Mouse (Mus musculus) MEL (cell line): ENCODE data around the gene Olfr608. TPM values are rescaled to one million over a fixed set of nuclear protein-coding genes. Genes with fewer than 3 reads are reported as not detected.
"Not testable (repeated sequence)": the region's sequence is repeated elsewhere in the genome, so short reads cannot be mapped to it uniquely, and the experiment has no call there.

ENCODE experiments used
- DNase-seq: peaks from one replicate; pipeline ENCODE4 v3.0.0; 2011; ENCODE audit warnings: low read depth, low spot score
- H3K27ac ChIP-seq: 2 replicates; pipeline ENCODE4 v1.5.1; 2012; ENCODE audit warnings: low read depth, mild to moderate bottlenecking, control low read depth, low read length, moderate library complexity; ENCODE audit not compliant: control insufficient read depth
- H3K27me3 ChIP-seq, 2 experiments: fragments of 150-350 bp in 1 of 2; sonication (generic) in 1 of 2; 2 replicates each; pipeline ENCODE4 v1.6.1; 2012; ENCODE audit warnings: low read length in 2 of 2, mild to moderate bottlenecking in 2 of 2, improper control_type of control experiment in 1 of 2, moderate library complexity in 1 of 2; ENCODE audit not compliant: insufficient read depth in 2 of 2, control insufficient read depth in 1 of 2
- H3K36me3 ChIP-seq, 2 experiments: 2 replicates each; pipeline ENCODE4 v1.6.1; 2012 to 2014; ENCODE audit warnings: low read length in 2 of 2, improper control_type of control experiment in 1 of 2, inconsistent platforms in 1 of 2, mild to moderate bottlenecking in 1 of 2; ENCODE audit not compliant: insufficient read depth in 2 of 2, control insufficient read depth in 1 of 2
- H3K4me1 ChIP-seq, 2 experiments: fragments of 150-350 bp in 1 of 2; sonication (generic) in 1 of 2; 2 replicates each; pipeline ENCODE4 v1.6.1; 2012; ENCODE audit warnings: low read length in 2 of 2, improper control_type of control experiment in 1 of 2, mild to moderate bottlenecking in 1 of 2; ENCODE audit not compliant: insufficient read depth in 2 of 2, control insufficient read depth in 1 of 2
- H3K4me3 ChIP-seq, 2 experiments: fragments of 150-350 bp in 1 of 2; sonication (generic) in 1 of 2; 2 replicates each; pipeline ENCODE4 v1.5.1; 2012; ENCODE audit warnings: low read depth in 2 of 2, low read length in 2 of 2, mild to moderate bottlenecking in 2 of 2, moderate library complexity in 2 of 2, control low read depth in 1 of 2, improper control_type of control experiment in 1 of 2; ENCODE audit not compliant: control insufficient read depth in 1 of 2, insufficient read depth in 1 of 2
- H3K79me2 ChIP-seq: 2 replicates; pipeline ENCODE4 v1.6.1; 2012; ENCODE audit warnings: mild to moderate bottlenecking, low read length, moderate library complexity; ENCODE audit not compliant: control insufficient read depth, poor library complexity, insufficient read depth
- H3K9ac ChIP-seq: 2 replicates; pipeline ENCODE4 v1.6.1; 2012; ENCODE audit warnings: low read depth, mild to moderate bottlenecking, control low read depth, low read length, moderate library complexity; ENCODE audit not compliant: control insufficient read depth, poor library complexity, severe bottlenecking
- H3K9me3 ChIP-seq: fragments of 150-350 bp; sonication (generic); replicated peaks from 2 replicates; pipeline ENCODE4 v1.6.1; 2012; ENCODE audit warnings: mild to moderate bottlenecking, low read length, improper control_type of control experiment, moderate library complexity; ENCODE audit not compliant: insufficient read depth
- CHD1 ChIP-seq: IDR thresholded peaks from 2 replicates; pipeline ENCODE4 v1.6.1; 2012; ENCODE audit warnings: low read depth, mild to moderate bottlenecking, inconsistent platforms, low read length, improper control_type of control experiment
- CHD2 ChIP-seq: IDR thresholded peaks from 2 replicates; pipeline ENCODE4 v1.6.1; 2011; ENCODE audit warnings: low read length, improper control_type of control experiment
- CTCF ChIP-seq, 3 experiments: IDR thresholded peaks in 2 of 3; conservative IDR thresholded peaks in 1 of 3; 2 replicates each; pipeline ENCODE4 v1.5.1; 2011 to 2012; ENCODE audit warnings: low read length in 3 of 3, low read depth in 2 of 3, mild to moderate bottlenecking in 2 of 3, improper control_type of control experiment in 1 of 3, inconsistent platforms in 1 of 3, mixed read lengths in 1 of 3, moderate library complexity in 1 of 3; ENCODE audit not compliant: control insufficient read depth in 1 of 3, insufficient read depth in 1 of 3, poor library complexity in 1 of 3, severe bottlenecking in 1 of 3
- E2F4 ChIP-seq: IDR thresholded peaks from 2 replicates; pipeline ENCODE4 v1.6.1; 2011; ENCODE audit warnings: low read depth, low read length, improper control_type of control experiment, borderline replicate concordance
- ETS1 ChIP-seq: IDR thresholded peaks from 2 replicates; pipeline ENCODE4 v1.6.1; 2012; ENCODE audit warnings: low read depth, mild to moderate bottlenecking, inconsistent platforms, low read length, improper control_type of control experiment, moderate library complexity
- GABPA ChIP-seq: IDR thresholded peaks from 2 replicates; pipeline ENCODE4 v1.6.1; 2012; ENCODE audit warnings: low read depth, mild to moderate bottlenecking, inconsistent platforms, low read length, improper control_type of control experiment, moderate library complexity
- MAFK ChIP-seq: IDR thresholded peaks from 2 replicates; pipeline ENCODE4 v1.6.1; 2011; ENCODE audit warnings: low read depth, mild to moderate bottlenecking, low read length, improper control_type of control experiment, borderline replicate concordance
- MAX ChIP-seq: IDR thresholded peaks from 2 replicates; pipeline ENCODE4 v1.6.1; 2011; ENCODE audit warnings: low read length, improper control_type of control experiment
- MAZ ChIP-seq: IDR thresholded peaks from 2 replicates; pipeline ENCODE4 v1.6.1; 2012; ENCODE audit warnings: low read depth, mild to moderate bottlenecking, inconsistent platforms, low read length, improper control_type of control experiment
- MEF2A ChIP-seq: IDR thresholded peaks from 2 replicates; pipeline ENCODE4 v1.6.1; 2014; ENCODE audit warnings: low read depth, mild to moderate bottlenecking, inconsistent platforms, low read length, improper control_type of control experiment; ENCODE audit not compliant: poor library complexity, insufficient replicate concordance, severe bottlenecking; ENCODE audit errors: extremely low read depth
- MXI1 ChIP-seq: IDR thresholded peaks from 2 replicates; pipeline ENCODE4 v1.6.1; 2011; ENCODE audit warnings: mild to moderate bottlenecking, low read depth, low read length, improper control_type of control experiment
- NELFE ChIP-seq: IDR thresholded peaks from 2 replicates; pipeline ENCODE4 v1.6.1; 2011; ENCODE audit warnings: low read depth, low read length, improper control_type of control experiment
- NRF1 ChIP-seq: IDR thresholded peaks from 2 replicates; pipeline ENCODE4 v1.6.1; 2014; ENCODE audit warnings: low read depth, mild to moderate bottlenecking, inconsistent platforms, low read length, improper control_type of control experiment, moderate library complexity; ENCODE audit not compliant: poor library complexity, insufficient read depth, severe bottlenecking
- POLR2A ChIP-seq, 2 experiments: IDR thresholded peaks; 2 replicates each; pipeline ENCODE4 v1.6.1; 2011 to 2012; ENCODE audit warnings: low read length in 2 of 2, mild to moderate bottlenecking in 2 of 2, control low read depth in 1 of 2, improper control_type of control experiment in 1 of 2, low read depth in 1 of 2, moderate library complexity in 1 of 2; ENCODE audit not compliant: control insufficient read depth in 1 of 2, insufficient read depth in 1 of 2, poor library complexity in 1 of 2
- POLR2AphosphoS2 ChIP-seq: IDR thresholded peaks from 2 replicates; pipeline ENCODE4 v1.6.1; 2011; ENCODE audit warnings: low read length, improper control_type of control experiment
- SIN3A ChIP-seq: IDR thresholded peaks from 2 replicates; pipeline ENCODE4 v1.6.1; 2012; ENCODE audit warnings: low read length, improper control_type of control experiment, inconsistent platforms
- TAL1 ChIP-seq: IDR thresholded peaks from 2 replicates; pipeline ENCODE4 v1.6.1; 2012; ENCODE audit warnings: mild to moderate bottlenecking, inconsistent platforms, low read length, moderate library complexity, mixed read lengths
- TBP ChIP-seq: IDR thresholded peaks from 2 replicates; pipeline ENCODE4 v1.8.0; 2011; ENCODE audit warnings: low read depth, low read length, improper control_type of control experiment
- ZC3H11A ChIP-seq: IDR thresholded peaks from 2 replicates; pipeline ENCODE4 v1.6.1; 2012; ENCODE audit warnings: low read depth, mild to moderate bottlenecking, inconsistent platforms, low read length, improper control_type of control experiment
- ZKSCAN1 ChIP-seq: IDR thresholded peaks from 2 replicates; pipeline ENCODE4 v1.6.1; 2012; ENCODE audit warnings: low read depth, mild to moderate bottlenecking, inconsistent platforms, low read length, improper control_type of control experiment, moderate library complexity
- polyA plus RNA-seq, 2 experiments: library from polyadenylated mRNA; stranded (reverse) in 1 of 2; unstranded in 1 of 2; fragments of >175 nt in 1 of 2; fragments of >200 nt in 1 of 2; gene quantifications; 2 replicates each; pipeline versions ENCODE4 v1.2.1 to v1.2.4; 2012; ENCODE audit warnings: low replicate concordance in 2 of 2, low read depth in 1 of 2; ENCODE audit not compliant: insufficient read length in 2 of 2, insufficient read depth in 1 of 2, missing spikeins in 1 of 2
- total RNA-seq: library from RNA; depleted of rRNA; stranded (reverse); fragments of 300-350 nt; gene quantifications from 2 replicates; pipeline ENCODE4 v1.2.3, GENCODE M21; 2012

The Olfr608 gene
- total and polyA plus RNA-seq, 3 experiments = not detected

- H3K27ac ChIP-seq = no peak within 1 kb of the TSS
- no peak within 1 kb of the TSS for H3K4me3 ChIP-seq
- no peak for DNase-seq
- H3K9ac ChIP-seq = no peak within 1 kb of the TSS
- no peak for TF ChIP-seq ZC3H11A
- no peak for TF ChIP-seq GABPA
- no peak for TF ChIP-seq CTCF (IDR thresholded peaks at IDR 0.05 in 2 of 3, conservative IDR thresholded peaks at IDR 0.05 in 1 of 3; ENCODE audit: control insufficient read depth in 1 of 3, insufficient read depth in 1 of 3, low read depth in 2 of 3, low read length in 3 of 3, poor library complexity in 1 of 3, severe bottlenecking in 1 of 3)
- TF ChIP-seq NRF1 = no peak
- TF ChIP-seq CHD2 = no peak
- TF ChIP-seq MAFK = no peak
- TF ChIP-seq POLR2A (IDR thresholded peaks at IDR 0.05; ENCODE audit: control insufficient read depth in 1 of 2, insufficient read depth in 1 of 2, low read depth in 1 of 2, low read length in 2 of 2, poor library complexity in 1 of 2) = no peak
- TF ChIP-seq NELFE = no peak
- TF ChIP-seq TBP = no peak
- no peak for TF ChIP-seq MAZ
- TF ChIP-seq ZKSCAN1 = no peak
- H3K79me2 ChIP-seq = no peaks in the 10 kb centered on the region
- no peaks in the 10 kb centered on the region for H3K36me3 ChIP-seq
- H3K27me3 ChIP-seq = no peaks in the 10 kb centered on the region
- H3K4me1 ChIP-seq = no peaks in the 10 kb centered on the region
- no peaks in the 10 kb centered on the region for H3K9me3 ChIP-seq
Measured at GRCm38 (mm10) chr7:103448746-103449145, 20.9 kb upstream of the Olfr608 start, which contains the start of gene Olfr606. Gene Olfr606, plus strand, starts transcription at chr7:103449046.

DNA sequence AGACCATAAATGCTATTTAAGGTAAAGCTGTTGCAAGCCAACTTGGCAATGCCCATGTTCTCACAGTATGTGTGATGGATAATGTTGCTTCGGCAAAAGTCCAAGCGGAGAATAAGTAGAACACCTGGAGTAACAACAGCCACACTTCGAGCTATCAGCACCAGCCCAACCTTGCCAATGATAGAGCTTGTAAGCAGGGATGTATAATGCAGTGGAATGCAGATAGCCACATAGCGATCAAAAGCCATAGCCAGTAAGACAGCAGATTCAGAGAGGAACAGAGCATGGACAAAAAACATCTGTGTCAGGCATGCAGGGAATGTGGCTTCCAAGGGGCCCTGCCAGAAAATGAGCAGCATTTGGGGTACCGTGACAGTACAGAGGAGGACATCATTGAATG lies 9.1 kb upstream of the Olfr608 start:
- H3K4me1 ChIP-seq = no peaks in the 10 kb centered on the region
- no peak overlapping the region for H3K27ac ChIP-seq
- H3K9me3 ChIP-seq = no peaks in the 10 kb centered on the region
- TF ChIP-seq MEF2A = no peak
- TF ChIP-seq POLR2AphosphoS2 = no peak
- no peak for TF ChIP-seq E2F4
- TF ChIP-seq ETS1 = no peak
- no peak for TF ChIP-seq SIN3A
- no peak for TF ChIP-seq TAL1
- TF ChIP-seq GABPA = no peak
- no peak for TF ChIP-seq MAFK
- no peak for TF ChIP-seq CTCF (IDR thresholded peaks at IDR 0.05 in 2 of 3, conservative IDR thresholded peaks at IDR 0.05 in 1 of 3; ENCODE audit: control insufficient read depth in 1 of 3, insufficient read depth in 1 of 3, low read depth in 2 of 3, low read length in 3 of 3, poor library complexity in 1 of 3, severe bottlenecking in 1 of 3)
- no peak for TF ChIP-seq MXI1
- TF ChIP-seq CHD2 = no peak
- no peak for TF ChIP-seq CHD1
- no peak for TF ChIP-seq MAX
- DNase-seq = no peak
- no peaks in the 10 kb centered on the region for H3K27me3 ChIP-seq
- H3K9ac ChIP-seq = no peak overlapping the region
- no peaks in the 10 kb centered on the region for H3K79me2 ChIP-seq
- no peaks in the 10 kb centered on the region for H3K36me3 ChIP-seq
- H3K4me3 ChIP-seq = no peak overlapping the region

DNA sequence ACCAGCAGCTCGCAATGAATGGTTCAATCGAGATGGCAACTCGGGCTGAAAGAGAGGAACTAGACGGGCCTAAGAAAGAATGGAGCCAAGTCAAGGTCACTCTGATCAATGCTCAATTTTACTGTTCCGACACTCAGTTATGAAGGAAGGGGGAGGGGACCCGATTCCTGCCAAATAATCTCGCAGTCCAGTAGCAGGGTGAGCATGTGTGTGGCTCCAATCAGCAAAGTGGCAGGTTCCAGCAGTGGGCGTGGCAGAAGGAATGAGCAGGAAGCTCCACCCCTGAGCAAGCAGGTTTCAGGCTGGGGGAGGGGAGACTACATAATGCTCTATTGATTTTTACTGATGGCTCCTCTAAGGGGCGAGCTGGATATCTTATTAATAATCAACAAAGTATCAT lies 7.4 kb downstream of the Olfr608 start:
- H3K36me3 ChIP-seq, H3K27me3 ChIP-seq, H3K79me2 ChIP-seq, H3K27ac ChIP-seq, DNase-seq, H3K9ac ChIP-seq, H3K4me1 ChIP-seq, H3K4me3 ChIP-seq, H3K9me3 ChIP-seq: not testable (repeated sequence)
